Mouse (Mus musculus) brain, embryonic 14.5 days (tissue): ENCODE data around the gene Arsa.

Experiments
- CTCF ChIP-seq: fragments of 200-500 bp; IDR thresholded peaks from 2 replicates; pipeline ENCODE4 v1.5.1; 2012; ENCODE audit warnings: inconsistent platforms, mild to moderate bottlenecking, moderate library complexity, borderline replicate concordance; ENCODE audit not compliant: insufficient read depth, insufficient read length; ENCODE audit errors: extremely low read depth
- POLR2A ChIP-seq: fragments of 200-500 bp; IDR thresholded peaks from 2 replicates; pipeline ENCODE4 v1.6.1; 2012; ENCODE audit warnings: mild to moderate bottlenecking, inconsistent platforms, borderline replicate concordance; ENCODE audit not compliant: poor library complexity, insufficient read depth, insufficient read length, severe bottlenecking; ENCODE audit errors: extremely low read depth

- TF ChIP-seq CTCF (no peak), POLR2A (no peak)
Observed at GRCm38 (mm10) chr15:89428136-89428790, 49.0 kb downstream of the Arsa start.
